12 mouse cellular contexts compared by ENCODE assay signal in the genomic region with DNA sequence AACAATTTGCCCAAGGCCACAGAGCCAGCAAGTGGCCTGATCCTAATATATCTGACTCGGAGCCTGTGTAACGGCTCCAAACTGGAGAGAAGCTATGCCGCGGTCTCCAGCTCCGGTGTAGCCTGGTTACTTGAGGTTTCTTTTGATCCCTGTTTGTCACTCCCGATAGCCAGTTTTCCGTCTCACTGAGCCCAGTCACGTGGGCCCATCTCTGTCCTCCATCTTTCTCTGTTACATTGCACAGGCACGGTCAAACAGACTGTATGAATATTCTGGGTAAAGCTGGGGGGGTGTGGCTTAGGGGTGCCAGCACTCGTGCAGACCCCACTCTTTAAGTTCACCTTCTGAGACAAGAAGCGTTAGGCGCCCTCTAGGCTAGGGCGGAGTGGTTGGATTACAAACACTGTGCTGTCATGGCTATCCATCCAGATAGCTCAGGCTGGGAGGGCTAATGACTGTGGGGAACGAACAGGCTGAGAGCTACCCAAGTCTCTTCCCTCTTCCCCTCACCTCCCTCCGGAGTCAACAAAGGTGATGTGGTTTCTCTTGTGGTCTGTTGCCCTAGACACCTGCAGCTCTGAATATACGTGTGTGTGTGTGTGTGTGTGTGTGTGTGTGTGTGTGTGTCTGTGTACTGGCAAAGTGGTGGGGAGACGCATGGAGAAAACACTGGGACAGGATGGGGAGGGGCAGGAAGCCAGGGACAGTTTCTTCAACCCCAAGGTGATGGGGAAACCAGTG. TPM values are rescaled to one million over a fixed set of nuclear protein-coding genes. Genes with fewer than 3 reads are reported as not detected.
DNase-seq lines count a peak whose midpoint lies in the region; ATAC-seq and TF ChIP-seq lines count a peak whose summit lies in the region.
"Had no signal": no experiment of that assay in that cellular context is flagged by ENCODE, and none has a peak within 500 bp of the region (broad histone marks: within the 10 kb centered on the region; RNA-seq: fewer than 3 reads in every experiment).

No protein-coding gene starts in this region.

- TF ChIP-seq EP300 in lung, postnatal 0 days (IDR thresholded peaks at IDR 0.05) = no peak

- no peak overlapping the region for H3K9ac ChIP-seq in heart, embryonic 13.5 days
- no peak overlapping the region for H3K9ac ChIP-seq in lung, postnatal 0 days (replicated peaks; ENCODE audit: low read depth)
- H3K9ac ChIP-seq: hindbrain, embryonic 15.5 days; liver, embryonic 15.5 days; midbrain, embryonic 12.5 days had no signal

- H3K4me2 ChIP-seq in heart, embryonic 13.5 days = 0 out of 2 replicates have a peak overlapping the region, but pooled peaks have one; percentile 12
- no peak overlapping the region for H3K4me2 ChIP-seq in lung, postnatal 0 days (replicated peaks; ENCODE audit: low read depth, low read length)
- H3K4me2 ChIP-seq: hindbrain, embryonic 15.5 days; liver, embryonic 15.5 days; midbrain, embryonic 12.5 days had no signal

- peaks cover 66% of the 10 kb centered on the region for H3K4me1 ChIP-seq in heart, embryonic 13.5 days
- H3K4me1 ChIP-seq in lung, postnatal 0 days (ENCODE audit: insufficient read depth, low read depth, low read length) = peaks cover 47% of the 10 kb centered on the region
- peaks cover 13% of the 10 kb centered on the region for H3K4me1 ChIP-seq in embryonic fibroblast, embryonic 13.5 days (ENCODE audit: control insufficient read depth, insufficient read depth, low read length)

- no peaks in the 10 kb centered on the region for H3K36me3 ChIP-seq in heart, embryonic 13.5 days
- H3K36me3 ChIP-seq in lung, postnatal 0 days (ENCODE audit: insufficient read depth, low read length) = no peaks in the 10 kb centered on the region
- H3K36me3 ChIP-seq: hindbrain, embryonic 15.5 days; liver, embryonic 15.5 days; midbrain, embryonic 12.5 days had no signal

- WGBS in heart, embryonic 13.5 days = 47% methylated on average over 17 of the region's 17 CpGs
- WGBS in lung, postnatal 0 days = 57% methylated on average over 17 of the region's 17 CpGs

- H3K27ac ChIP-seq in heart, embryonic 13.5 days (replicated peaks) = 0 out of 2 replicates have a peak overlapping the region, but pooled peaks have one; percentile 65
- peak overlapping the region; percentile 89 for H3K27ac ChIP-seq in lung, postnatal 0 days (ENCODE audit: low read length)
- peak overlapping the region; percentile 87 for H3K27ac ChIP-seq in embryonic fibroblast, embryonic 13.5 days (ENCODE audit: insufficient read depth, low read length)
- H3K27ac ChIP-seq: hindbrain, embryonic 15.5 days; liver, embryonic 15.5 days; midbrain, embryonic 12.5 days had no signal

- DNase-seq in heart, postnatal 36 days = no peak
- DNase-seq in lung, postnatal 0 days (ENCODE audit: low spot score) = no peak
- DNase-seq in lung, adult 18-20 months = no peak
- DNase-seq in thymus, postnatal 4 days = peak; percentile 73
- no peak for DNase-seq in layer of hippocampus, adult 18-20 months (ENCODE audit: low spot score in 2 of 2)
- DNase-seq: kidney, postnatal 4 days; right cerebral cortex, postnatal 25 days had no signal

- no peak for TF ChIP-seq CTCF in lung, postnatal 0 days (IDR thresholded peaks at IDR 0.05)
- TF ChIP-seq CTCF in embryonic fibroblast, embryonic 13.5 days (IDR thresholded peaks at IDR 0.05; ENCODE audit: borderline replicate concordance, insufficient read depth, low read length) = no peak

- H3K9me3 ChIP-seq in heart, embryonic 13.5 days = no peaks in the 10 kb centered on the region
- no peaks in the 10 kb centered on the region for H3K9me3 ChIP-seq in lung, postnatal 0 days (ENCODE audit: low read length)
- H3K9me3 ChIP-seq: hindbrain, embryonic 15.5 days; liver, embryonic 15.5 days; midbrain, embryonic 12.5 days had no signal

- H3K4me3 ChIP-seq in heart, embryonic 13.5 days = no peak overlapping the region
- no peak overlapping the region for H3K4me3 ChIP-seq in lung, postnatal 0 days (ENCODE audit: low read depth, low read length)
- H3K4me3 ChIP-seq in embryonic fibroblast, embryonic 13.5 days (ENCODE audit: insufficient read depth, low read length) = no peak overlapping the region
- H3K4me3 ChIP-seq: hindbrain, embryonic 15.5 days; liver, embryonic 15.5 days; midbrain, embryonic 12.5 days had no signal

- TF ChIP-seq POLR2A in embryonic fibroblast, embryonic 13.5 days (IDR thresholded peaks at IDR 0.05; ENCODE audit: low read depth, low read length) = no peak

- intact Hi-C loops in heart, postnatal 36 days (cut with DNase I) = no loop called here

- H3K27me3 ChIP-seq in heart, embryonic 13.5 days (replicated peaks) = peaks cover 3% of the 10 kb centered on the region; the same call in 1 of the 2 replicates
- H3K27me3 ChIP-seq in lung, postnatal 0 days (replicated peaks; ENCODE audit: insufficient read depth, low read length) = no peaks in the 10 kb centered on the region
- H3K27me3 ChIP-seq: hindbrain, embryonic 15.5 days had no signal

- no peak for ATAC-seq in heart, embryonic 13.5 days (ENCODE audit: extremely low read depth, insufficient number of reproducible peaks, low FRiP score, low TSS enrichment)
- ATAC-seq in lung, postnatal 0 days = no peak

RNA-seq across cellular contexts. Expression of gene Hdac7, which starts 8.0 kb away (rescaled TPM):
- 23.4 and 23.7 TPM in 2 replicates for polyA plus RNA-seq in heart, embryonic 13.5 days (2015; fragmentation: Nextera tagmentation; extraction: Ambion mirVana)
- 10 to 100 TPM; 26.9 to 37.1 TPM for total RNA-seq in heart, postnatal 36 days (2021)
- polyA plus RNA-seq in lung, postnatal 0 days (2015; fragmentation: Nextera tagmentation; extraction: Ambion mirVana) = 43.2 and 52.1 TPM in 2 replicates
- polyA plus RNA-seq in embryonic fibroblast, embryonic 13.5 days (2011; ENCODE audit: insufficient read length, low read depth, missing spikeins) = 51.8 and 60.1 TPM in 2 replicates
- 10 to 100 TPM; 17.9 to 20.7 TPM for total RNA-seq in layer of hippocampus, adult 18-20 months (2021)

RNA-seq across cellular contexts. Expression of gene Slc48a1, which starts 58.0 kb away (rescaled TPM):
- polyA plus RNA-seq in heart, embryonic 13.5 days (2015; fragmentation: Nextera tagmentation; extraction: Ambion mirVana) = 70.2 and 70.8 TPM in 2 replicates
- 10 to 100 TPM; 73.3 to 84.1 TPM for total RNA-seq in heart, postnatal 36 days (2021)
- 69.5 and 75.7 TPM in 2 replicates for polyA plus RNA-seq in lung, postnatal 0 days (2015; fragmentation: Nextera tagmentation; extraction: Ambion mirVana)
- 136 and 167 TPM in 2 replicates for polyA plus RNA-seq in embryonic fibroblast, embryonic 13.5 days (2011; ENCODE audit: insufficient read length, low read depth, missing spikeins)
- 100 to 1,000 TPM; 138 to 140 TPM for total RNA-seq in layer of hippocampus, adult 18-20 months (2021)
